Mouse (Mus musculus): ENCODE measurements around the gene Spred3. TPM values are rescaled to one million over a fixed set of nuclear protein-coding genes. Genes with fewer than 3 reads are reported as not detected.
A peak's percentile ranks its signal among the peaks of the same experiment; 100 is the strongest.

Spred3 gene
- polyA plus RNA-seq, 1 experiment from 2014 or later, result 0.25 TPM

DNA sequence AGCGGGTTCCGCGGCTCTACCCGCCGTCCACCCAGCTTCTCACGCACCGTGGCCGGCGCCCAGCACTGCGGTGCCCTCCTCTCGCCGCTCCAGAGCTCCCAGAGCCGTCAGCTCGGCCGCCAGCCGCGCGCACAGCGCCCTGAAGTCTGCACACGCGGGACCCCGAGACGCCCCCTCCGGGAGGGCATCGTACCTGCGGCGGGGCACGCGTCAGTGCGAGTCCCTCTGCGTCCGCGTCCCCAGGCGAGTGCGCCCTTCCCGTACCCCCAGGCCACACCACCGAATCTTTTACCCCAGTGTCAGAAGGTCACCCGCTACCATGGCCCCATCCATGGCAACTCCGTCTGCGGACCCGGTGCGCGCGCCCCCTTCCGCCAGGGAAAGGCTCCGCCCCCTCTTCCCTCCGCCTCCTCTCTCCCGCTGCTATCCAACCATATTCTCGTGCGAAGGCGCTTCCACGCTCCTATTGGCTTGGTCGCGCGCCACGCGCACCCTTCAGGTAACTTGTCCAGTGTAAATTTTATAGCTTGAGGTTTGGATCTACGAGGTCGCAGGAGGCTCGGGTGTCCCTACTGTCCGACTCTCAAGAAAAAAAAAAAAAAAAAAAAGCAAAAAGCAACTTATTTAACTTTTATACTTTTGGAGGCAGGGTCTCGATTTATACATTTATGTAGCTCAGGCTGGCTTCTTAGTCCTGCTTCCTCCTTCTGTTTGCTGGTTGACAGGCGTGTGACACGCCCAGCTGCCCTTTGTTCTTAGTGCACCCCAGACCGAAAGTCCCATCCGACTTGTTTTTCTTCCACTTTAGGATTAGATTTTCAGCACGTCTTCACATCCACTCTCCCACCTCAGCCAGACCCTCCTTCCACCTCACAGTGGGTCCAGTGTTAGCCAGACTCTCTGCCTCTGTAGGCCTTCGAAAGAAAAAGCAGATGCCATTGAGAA, 14.1 kb downstream of the Spred3 start, which contains the start of gene Fam98c:
Gene Fam98c, minus strand, starts transcription at position 397 of the 945 bp plus-strand sequence.
- ATAC-seq (ENCODE audit: low read depth), result peak; percentile 77
- 2% methylated on average over 63 of the region's 68 CpGs for WGBS (ENCODE audit: insufficient replicate concordance)

GRCm38 (mm10) chr7:29155196-29155837, 14.9 kb downstream of the Spred3 start:
- Histone ChIP-seq H3K27me3 (ENCODE audit: control insufficient read depth, insufficient read depth, low read depth, low read length) (peaks cover 11% of the 10 kb centered on the region), H3K27ac (ENCODE audit: low read length) (peak overlapping the region; percentile 34), H3K4me3 (ENCODE audit: low read depth, low read length) (peak overlapping the region; percentile 81), H3K4me1 (ENCODE audit: control insufficient read depth, low read depth, low read length) (peaks cover 9% of the 10 kb centered on the region), H3K9ac (ENCODE audit: low read depth, low read length) (peak overlapping the region; percentile 76), H3K4me2 (ENCODE audit: low read depth, low read length) (peak overlapping the region; percentile 97), H3K9me3 (replicated peaks; ENCODE audit: control insufficient read depth, low read length) (peaks cover 3% of the 10 kb centered on the region; the same call in 1 of the 2 replicates), H3K36me3 (ENCODE audit: control insufficient read depth, insufficient read depth) (peaks cover 3% of the 10 kb centered on the region; the same call in 1 of the 2 replicates)
- 9% methylated on average over 34 of the region's 37 CpGs for WGBS (ENCODE audit: insufficient replicate concordance)
- peak; percentile 88 for ATAC-seq (ENCODE audit: low read depth)

More for the DNA sequence above, 14.1 kb downstream of the Spred3 start, which contains the start of gene Fam98c:
- Histone ChIP-seq H3K4me3 (ENCODE audit: low read depth, low read length) (peak within 1 kb of the TSS; percentile 81), H3K27ac (ENCODE audit: low read length) (peak within 1 kb of the TSS; percentile 34), H3K4me1 (ENCODE audit: control insufficient read depth, low read depth, low read length) (peaks cover 9% of the 10 kb centered on the region), H3K9me3 (replicated peaks; ENCODE audit: control insufficient read depth, low read length) (peaks cover 3% of the 10 kb centered on the region; the same call in 1 of the 2 replicates), H3K9ac (ENCODE audit: low read depth, low read length) (peak within 1 kb of the TSS; percentile 76), H3K4me2 (ENCODE audit: low read depth, low read length) (peak within 1 kb of the TSS; percentile 97), H3K27me3 (ENCODE audit: control insufficient read depth, insufficient read depth, low read depth, low read length) (peaks cover 11% of the 10 kb centered on the region), H3K36me3 (ENCODE audit: control insufficient read depth, insufficient read depth) (peaks cover 3% of the 10 kb centered on the region; the same call in 1 of the 2 replicates)

- Histone ChIP-seq H3K9ac (ENCODE audit: low read depth, low read length) (no peak overlapping the region), H3K27ac (ENCODE audit: low read length) (no peak overlapping the region), H3K4me2 (ENCODE audit: low read depth, low read length) (no peak overlapping the region), H3K4me1 (ENCODE audit: control insufficient read depth, low read depth, low read length) (peaks cover 9% of the 10 kb centered on the region), H3K36me3 (ENCODE audit: control insufficient read depth, insufficient read depth) (peaks cover 3% of the 10 kb centered on the region; the same call in 1 of the 2 replicates), H3K9me3 (replicated peaks; ENCODE audit: control insufficient read depth, low read length) (peaks cover 3% of the 10 kb centered on the region; the same call in 1 of the 2 replicates), H3K27me3 (ENCODE audit: control insufficient read depth, insufficient read depth, low read depth, low read length) (peaks cover 6% of the 10 kb centered on the region), H3K4me3 (ENCODE audit: low read depth, low read length) (no peak overlapping the region)
- WGBS (ENCODE audit: insufficient replicate concordance), result 86% methylated on average over 14 of the region's 14 CpGs
- ATAC-seq (ENCODE audit: low read depth), result no peak
Observed at GRCm38 (mm10) chr7:29154018-29154720, 16.0 kb downstream of the Spred3 start.

GRCm38 (mm10) chr7:29151486-29151885, 18.7 kb downstream of the Spred3 start:
- Histone ChIP-seq H3K4me2 (ENCODE audit: low read depth, low read length) (no peak overlapping the region), H3K4me1 (ENCODE audit: control insufficient read depth, low read depth, low read length) (peaks cover 7% of the 10 kb centered on the region), H3K27ac (ENCODE audit: low read length) (no peak overlapping the region), H3K36me3 (ENCODE audit: control insufficient read depth, insufficient read depth) (peaks cover 3% of the 10 kb centered on the region; the same call in 1 of the 2 replicates), H3K27me3 (ENCODE audit: control insufficient read depth, insufficient read depth, low read depth, low read length) (no peaks in the 10 kb centered on the region), H3K9me3 (replicated peaks; ENCODE audit: control insufficient read depth, low read length) (peaks cover 3% of the 10 kb centered on the region; the same call in 1 of the 2 replicates), H3K4me3 (ENCODE audit: low read depth, low read length) (no peak overlapping the region), H3K9ac (ENCODE audit: low read depth, low read length) (no peak overlapping the region)
- no peak for ATAC-seq (ENCODE audit: low read depth)
- 57% methylated on average over 10 of the region's 10 CpGs for WGBS (ENCODE audit: insufficient replicate concordance)

DNA sequence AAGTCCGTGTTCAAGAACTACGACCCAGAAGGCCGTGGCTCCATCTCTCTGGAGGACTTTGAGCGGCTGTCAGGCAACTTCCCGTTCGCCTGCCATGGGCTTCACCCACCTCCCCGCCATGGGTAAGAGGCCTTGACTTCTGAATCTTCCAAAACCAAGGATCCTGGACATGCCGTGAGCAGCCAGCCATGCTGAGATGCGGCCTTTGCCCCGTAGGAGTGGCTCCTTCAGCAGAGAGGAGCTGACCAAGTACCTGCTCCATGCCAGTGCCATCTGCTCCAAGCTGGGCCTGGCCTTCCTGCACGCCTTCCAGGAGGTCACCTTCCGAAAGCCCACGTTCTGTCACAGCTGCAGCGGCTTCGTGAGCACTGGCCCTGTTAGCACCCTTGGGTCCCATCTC, 21.4 kb downstream of the Spred3 start:
- Histone ChIP-seq H3K27ac (ENCODE audit: low read length) (no peak overlapping the region), H3K9ac (ENCODE audit: low read depth, low read length) (no peak overlapping the region), H3K36me3 (ENCODE audit: control insufficient read depth, insufficient read depth) (no peaks in the 10 kb centered on the region), H3K4me1 (ENCODE audit: control insufficient read depth, low read depth, low read length) (no peaks in the 10 kb centered on the region), H3K4me3 (ENCODE audit: low read depth, low read length) (no peak overlapping the region), H3K4me2 (ENCODE audit: low read depth, low read length) (no peak overlapping the region), H3K27me3 (ENCODE audit: control insufficient read depth, insufficient read depth, low read depth, low read length) (no peaks in the 10 kb centered on the region), H3K9me3 (replicated peaks; ENCODE audit: control insufficient read depth, low read length) (no peaks in the 10 kb centered on the region; the same call in 1 of the 2 replicates)
- WGBS (ENCODE audit: insufficient replicate concordance), result 71% methylated on average over 15 of the region's 15 CpGs
- no peak for ATAC-seq (ENCODE audit: low read depth)

DNA sequence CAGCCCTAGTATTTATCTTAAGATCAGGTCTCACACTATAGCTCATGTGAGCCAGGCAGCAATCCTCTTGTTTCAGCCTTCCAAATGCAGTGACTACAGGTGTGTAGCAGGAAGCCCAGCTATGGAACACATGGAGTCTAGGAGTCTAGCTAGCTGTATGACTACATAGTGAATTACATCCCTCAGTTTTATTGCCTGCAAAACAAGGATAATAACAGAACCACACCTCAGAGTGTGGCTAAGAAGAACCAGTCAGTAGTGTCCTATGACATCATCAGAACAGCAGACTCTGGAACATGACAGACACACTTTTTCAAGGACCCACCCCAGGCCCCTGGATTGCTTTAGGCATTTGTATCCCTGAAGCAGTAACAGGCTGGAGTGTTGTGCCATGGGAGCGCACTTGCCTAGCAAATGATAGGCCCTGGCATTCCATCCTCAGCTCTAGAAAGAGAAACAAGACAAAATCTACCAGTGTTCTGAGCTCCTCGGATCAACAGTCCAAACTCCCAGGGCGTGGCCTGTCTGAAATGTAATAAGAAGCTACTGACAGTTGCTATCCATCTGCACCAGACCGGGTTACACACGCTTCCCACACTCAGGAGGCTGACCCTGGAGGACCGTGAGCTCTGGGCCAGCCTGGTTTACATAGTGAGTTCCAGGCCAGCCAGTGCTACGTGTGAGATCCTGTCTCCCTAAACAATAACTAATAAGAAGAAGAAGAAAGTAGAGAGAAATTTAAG, 23.4 kb downstream of the Spred3 start:
- no peak overlapping the region for H3K4me2 ChIP-seq (ENCODE audit: low read depth, low read length)
- 64% methylated on average over 7 of the region's 7 CpGs for WGBS (ENCODE audit: insufficient replicate concordance)
- H3K4me3 ChIP-seq (ENCODE audit: low read depth, low read length), result no peak overlapping the region
- no peaks in the 10 kb centered on the region for H3K9me3 ChIP-seq (replicated peaks; ENCODE audit: control insufficient read depth, low read length)
- no peaks in the 10 kb centered on the region for H3K4me1 ChIP-seq (ENCODE audit: control insufficient read depth, low read depth, low read length)
- no peak for ATAC-seq (ENCODE audit: low read depth)
- H3K27me3 ChIP-seq (ENCODE audit: control insufficient read depth, insufficient read depth, low read depth, low read length), result no peaks in the 10 kb centered on the region
- no peak overlapping the region for H3K9ac ChIP-seq (ENCODE audit: low read depth, low read length)
- H3K27ac ChIP-seq (ENCODE audit: low read length), result no peak overlapping the region
- no peaks in the 10 kb centered on the region for H3K36me3 ChIP-seq (ENCODE audit: control insufficient read depth, insufficient read depth)

GRCm38 (mm10) chr7:29144006-29144405, 26.2 kb downstream of the Spred3 start:
- ATAC-seq (ENCODE audit: low read depth), result no peak
- Histone ChIP-seq H3K4me2 (ENCODE audit: low read depth, low read length) (no peak overlapping the region), H3K9me3 (replicated peaks; ENCODE audit: control insufficient read depth, low read length) (no peaks in the 10 kb centered on the region), H3K4me3 (ENCODE audit: low read depth, low read length) (no peak overlapping the region), H3K4me1 (ENCODE audit: control insufficient read depth, low read depth, low read length) (no peaks in the 10 kb centered on the region), H3K27me3 (ENCODE audit: control insufficient read depth, insufficient read depth, low read depth, low read length) (no peaks in the 10 kb centered on the region), H3K9ac (ENCODE audit: low read depth, low read length) (no peak overlapping the region), H3K36me3 (ENCODE audit: control insufficient read depth, insufficient read depth) (no peaks in the 10 kb centered on the region), H3K27ac (ENCODE audit: low read length) (no peak overlapping the region)
- WGBS (ENCODE audit: insufficient replicate concordance), result 57% methylated on average over 4 of the region's 4 CpGs

- H3K4me2 ChIP-seq (ENCODE audit: low read depth, low read length), result no peak overlapping the region
- no peaks in the 10 kb centered on the region for H3K9me3 ChIP-seq (replicated peaks; ENCODE audit: control insufficient read depth, low read length)
- 51% methylated on average over 8 of the region's 8 CpGs for WGBS (ENCODE audit: insufficient replicate concordance)
Observed at GRCm38 (mm10) chr7:29141416-29141815, 28.8 kb downstream of the Spred3 start.

More at GRCm38 (mm10) chr7:29141416-29141815, 28.8 kb downstream of the Spred3 start:
- H3K9ac ChIP-seq (ENCODE audit: low read depth, low read length), result no peak overlapping the region
- no peaks in the 10 kb centered on the region for H3K4me1 ChIP-seq (ENCODE audit: control insufficient read depth, low read depth, low read length)
- ATAC-seq (ENCODE audit: low read depth), result no peak
- H3K4me3 ChIP-seq (ENCODE audit: low read depth, low read length), result no peak overlapping the region
- H3K27ac ChIP-seq (ENCODE audit: low read length), result no peak overlapping the region
- H3K27me3 ChIP-seq (ENCODE audit: control insufficient read depth, insufficient read depth, low read depth, low read length), result no peaks in the 10 kb centered on the region
- H3K36me3 ChIP-seq (ENCODE audit: control insufficient read depth, insufficient read depth), result no peaks in the 10 kb centered on the region
